Mouse (Mus musculus): ENCODE measurements around the gene Terb2.
"Not testable (repeated sequence)": the region's sequence is repeated elsewhere in the genome, so short reads cannot be mapped to it uniquely, and the experiment has no call there.

Terb2 gene

DNA sequence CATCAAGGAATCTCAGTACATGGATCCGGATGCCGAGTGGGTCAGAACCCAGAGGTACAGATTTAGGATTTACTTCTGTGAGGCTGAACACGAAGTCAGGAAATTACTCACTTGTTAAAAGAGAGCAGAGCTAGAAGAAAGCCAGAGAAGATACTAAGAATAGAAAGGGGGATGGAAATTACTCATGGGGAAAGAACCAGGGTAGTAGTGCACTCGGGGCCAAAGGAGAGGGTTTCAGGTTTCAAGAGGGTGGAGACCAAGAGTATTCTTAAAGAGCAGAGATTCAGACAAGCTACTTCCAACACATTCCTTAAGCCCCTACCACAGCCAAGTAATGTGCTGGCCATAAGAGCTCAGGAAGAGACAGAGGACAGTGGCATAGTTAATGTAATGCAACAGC lies 24.5 kb upstream of the Terb2 start:
- no peak for DNase-seq (ENCODE audit: low spot score)

DNA sequence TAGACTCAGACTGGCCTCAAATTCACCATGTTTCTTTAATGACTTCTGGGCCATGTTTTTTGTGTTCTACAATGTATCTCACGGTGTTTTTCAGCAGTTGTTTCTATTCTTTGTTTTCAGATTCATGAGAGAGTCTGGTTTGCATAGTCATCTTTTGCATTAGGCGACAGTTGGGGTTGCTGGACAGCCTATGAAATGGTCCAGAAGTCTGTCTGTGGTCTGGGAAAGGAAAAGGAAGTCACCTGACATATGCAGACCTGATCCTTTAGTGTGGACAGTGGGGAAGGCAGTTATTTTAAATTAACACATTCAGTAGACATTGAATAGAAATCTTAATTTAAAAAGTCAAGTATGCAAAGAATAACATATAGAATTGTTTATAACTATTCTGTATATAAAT lies 23.5 kb upstream of the Terb2 start:
- no peak for DNase-seq (ENCODE audit: low spot score)

DNA sequence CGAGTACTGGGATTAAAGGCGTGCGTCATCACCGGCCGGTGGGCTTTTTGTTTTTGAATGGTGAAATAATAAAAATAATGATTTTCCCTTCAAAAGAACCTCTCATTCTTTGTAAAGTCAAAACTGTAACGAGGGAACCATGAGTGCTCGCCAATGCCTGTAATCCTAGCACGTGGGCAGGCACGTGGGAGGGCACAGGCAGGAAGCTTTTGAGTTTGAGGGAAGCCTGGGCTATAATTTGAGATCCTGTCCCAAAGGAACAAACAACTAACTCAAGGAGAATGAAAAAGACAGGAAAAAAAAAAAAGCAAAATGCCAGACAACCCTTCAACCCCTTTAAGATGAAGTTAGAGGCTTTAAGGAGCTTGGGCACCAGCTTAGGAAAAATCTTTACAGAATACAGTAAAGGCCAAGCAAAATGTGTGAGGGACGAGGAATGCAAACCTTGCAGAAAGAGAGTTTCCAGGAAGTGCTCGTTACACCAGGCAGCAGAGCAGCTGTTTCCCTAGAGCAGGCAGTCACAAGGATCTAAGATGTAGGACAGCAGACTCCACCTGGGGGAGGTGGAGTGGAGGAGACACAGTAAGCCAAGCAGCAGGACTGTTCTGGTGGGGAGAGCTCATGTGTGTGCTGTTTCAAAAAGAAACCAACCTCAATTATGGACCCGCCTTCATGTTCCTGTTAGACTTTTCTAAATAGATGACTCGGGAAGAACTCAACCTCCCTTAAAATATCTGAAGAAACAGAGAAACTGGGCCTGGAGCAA lies 22.5 kb upstream of the Terb2 start:
- DNase-seq (ENCODE audit: low spot score), result no peak

DNA sequence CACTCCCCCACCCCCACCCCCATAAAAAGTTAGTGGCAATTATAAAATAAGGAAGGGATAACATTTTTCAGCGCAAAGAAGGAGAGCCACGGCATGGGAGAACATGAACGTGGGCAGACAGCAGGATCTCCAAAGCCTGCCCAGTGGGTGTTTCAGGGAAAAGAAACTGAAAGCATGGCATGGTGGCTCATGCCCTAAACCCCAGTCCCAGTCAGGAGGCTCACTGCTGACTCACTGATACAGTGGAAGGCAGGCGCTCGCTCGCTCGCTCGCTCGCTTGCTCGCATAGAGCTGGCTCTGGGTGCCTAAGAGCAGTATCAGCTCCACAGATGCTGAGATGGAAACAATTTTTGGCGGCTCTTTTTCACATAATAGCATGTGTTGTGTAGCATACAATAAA lies 21.8 kb upstream of the Terb2 start:
- DNase-seq (ENCODE audit: low spot score), result no peak

DNA sequence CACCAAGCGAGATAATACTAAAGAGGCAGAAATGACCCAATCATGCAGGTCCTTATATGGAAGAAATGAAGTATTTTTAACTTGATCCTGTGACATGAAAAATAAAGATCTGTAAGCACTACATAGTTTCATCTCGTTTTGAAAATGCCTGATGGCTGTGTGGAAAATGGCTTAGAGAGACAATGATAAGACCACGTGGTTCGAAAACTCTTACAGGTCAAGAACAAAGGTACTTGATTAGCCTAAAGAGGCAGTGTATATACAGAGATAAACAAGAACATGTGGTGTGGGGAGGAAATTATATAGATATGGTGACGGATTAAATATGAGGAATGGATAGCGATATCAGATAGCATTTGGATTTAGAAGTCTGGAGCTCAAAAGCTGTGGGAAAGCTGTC lies 14.8 kb upstream of the Terb2 start:
- DNase-seq (ENCODE audit: low spot score), result no peak

DNA sequence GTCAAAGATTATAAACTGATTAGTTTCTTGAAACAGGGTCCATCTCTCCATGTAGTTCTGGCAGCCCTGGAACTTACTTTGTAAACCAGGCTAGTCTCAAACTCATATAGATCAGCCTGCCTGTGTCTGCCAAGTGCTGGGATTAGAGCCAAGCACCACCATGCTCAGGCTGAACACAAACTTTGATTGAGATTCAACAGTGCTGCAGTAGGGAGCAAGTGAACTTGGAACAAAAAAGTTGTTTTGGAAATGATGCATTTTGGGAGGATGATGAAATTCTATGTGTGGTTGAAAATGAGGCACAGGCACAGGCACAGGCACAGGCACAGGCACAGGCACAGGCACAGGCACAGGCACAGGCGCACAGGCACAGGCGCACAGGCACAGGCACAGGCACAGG lies 13.9 kb upstream of the Terb2 start:
- no peak for DNase-seq (ENCODE audit: low spot score)

DNA sequence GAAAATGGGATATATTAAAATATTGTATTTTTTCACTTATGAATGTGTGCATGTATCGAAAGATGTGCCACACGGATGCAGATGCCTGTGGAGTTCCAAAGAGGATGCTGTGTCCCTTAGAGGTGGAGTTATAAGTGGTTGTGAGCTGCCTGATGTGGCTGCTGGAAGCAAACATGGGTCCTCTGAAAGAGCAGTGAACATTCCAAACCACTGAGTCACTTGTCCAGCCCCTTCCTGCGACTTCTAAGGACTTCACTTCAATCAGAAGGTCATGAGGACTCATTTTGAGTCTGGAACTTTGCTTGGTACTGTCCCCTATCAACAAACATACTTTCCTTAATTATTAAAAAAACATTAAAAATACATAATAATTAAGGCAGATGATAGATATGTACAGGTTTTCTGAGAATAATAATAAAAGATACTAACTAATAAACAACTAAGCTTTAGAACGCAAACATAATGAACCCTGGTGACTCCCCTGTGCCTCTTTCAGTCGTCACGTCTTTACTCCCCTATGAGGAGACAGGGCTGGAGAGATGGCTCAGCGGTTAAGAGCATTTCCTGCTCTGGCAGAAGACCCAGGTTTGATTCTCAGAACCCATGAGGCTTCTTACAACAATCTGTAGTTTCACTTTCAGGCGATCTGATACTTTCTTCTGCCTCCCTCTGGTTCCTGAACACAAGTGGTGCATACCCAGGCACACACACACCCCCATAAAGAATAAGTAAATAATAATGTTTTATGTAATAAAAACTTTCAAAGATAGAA lies 5.8 kb upstream of the Terb2 start:
- no peak for DNase-seq (ENCODE audit: low spot score)

DNA sequence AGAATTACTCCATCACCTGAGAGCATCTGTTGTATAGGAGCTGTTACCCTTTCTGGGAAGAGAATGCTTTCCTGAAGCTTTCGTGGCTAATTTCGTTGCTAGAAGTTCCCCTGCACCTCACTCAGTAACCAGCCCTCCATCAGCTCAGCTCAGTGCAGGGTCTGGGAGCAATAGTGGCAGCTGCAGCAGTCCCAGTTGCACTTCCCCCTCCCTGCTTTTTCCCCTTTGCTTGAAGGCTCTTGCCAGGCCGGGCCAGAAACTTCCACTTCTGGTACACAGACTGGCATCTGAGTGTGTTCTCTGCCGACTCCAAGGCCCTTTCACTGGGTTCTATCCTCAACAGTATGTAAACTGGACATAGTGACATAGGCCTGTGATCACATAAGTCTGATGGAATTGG lies 986 bp upstream of the Terb2 start:
- no peak for DNase-seq (ENCODE audit: low spot score)

DNA sequence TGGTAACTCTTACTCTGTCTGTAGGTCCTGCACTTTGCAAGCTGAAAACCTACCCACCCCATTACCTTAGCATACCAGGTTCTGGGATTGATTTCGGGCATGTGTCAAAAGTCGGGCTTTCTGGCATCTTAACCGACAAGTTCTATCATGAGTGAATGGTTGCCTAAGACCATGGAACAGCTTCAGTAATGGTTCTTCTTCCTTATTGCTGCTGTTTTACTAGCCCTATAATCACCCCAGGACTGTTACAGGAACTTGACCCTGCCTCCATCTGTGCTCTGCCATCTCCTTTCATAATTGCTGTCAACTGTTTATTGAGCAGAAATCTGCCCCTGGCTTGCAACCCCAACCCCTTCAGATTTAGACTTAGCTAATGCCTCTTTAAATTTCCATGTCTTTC lies 679 bp downstream of the Terb2 start:
- DNase-seq (ENCODE audit: low spot score), result no peak

DNA sequence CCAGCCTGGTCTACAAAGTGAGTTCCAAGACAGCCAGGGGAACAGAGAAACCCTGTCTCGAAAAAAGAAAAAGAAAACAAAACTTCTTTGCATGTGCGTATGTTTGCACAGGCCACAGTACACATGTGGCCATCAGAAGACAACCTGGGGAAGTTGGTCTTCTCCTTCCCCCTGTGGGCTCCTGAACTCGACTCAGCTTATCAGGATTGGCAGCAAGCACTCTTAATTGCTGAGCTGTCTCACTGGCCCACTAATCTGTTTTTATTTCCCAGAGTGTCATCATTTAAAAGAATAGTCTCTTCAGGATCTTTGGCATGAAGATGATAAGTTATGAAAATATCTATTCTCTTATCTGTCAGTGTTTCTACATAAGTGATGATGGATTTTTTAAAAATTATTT lies 5.8 kb downstream of the Terb2 start:
- no peak for DNase-seq (ENCODE audit: low spot score)

DNA sequence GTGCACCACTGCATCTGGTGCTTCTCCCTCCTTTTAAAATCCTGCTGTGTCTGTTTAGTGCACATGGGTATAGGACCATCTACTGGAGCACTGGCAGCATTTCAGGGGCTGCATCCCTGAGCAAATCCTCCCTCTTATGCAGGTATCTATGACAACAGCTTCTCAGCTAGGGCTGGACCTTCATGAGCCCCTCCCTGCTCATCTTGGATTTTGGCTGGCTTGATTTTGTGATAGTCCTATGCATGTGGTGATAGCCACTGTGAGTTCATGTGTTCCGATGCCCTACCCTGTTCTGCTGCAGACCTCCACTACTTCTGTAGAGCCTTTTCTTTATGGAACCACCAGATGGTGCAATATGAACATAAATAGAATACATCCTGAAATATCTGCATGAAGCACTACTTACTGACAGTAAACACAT lies 8.4 kb downstream of the Terb2 start:
- peak; percentile 24 for DNase-seq (ENCODE audit: low spot score)

DNA sequence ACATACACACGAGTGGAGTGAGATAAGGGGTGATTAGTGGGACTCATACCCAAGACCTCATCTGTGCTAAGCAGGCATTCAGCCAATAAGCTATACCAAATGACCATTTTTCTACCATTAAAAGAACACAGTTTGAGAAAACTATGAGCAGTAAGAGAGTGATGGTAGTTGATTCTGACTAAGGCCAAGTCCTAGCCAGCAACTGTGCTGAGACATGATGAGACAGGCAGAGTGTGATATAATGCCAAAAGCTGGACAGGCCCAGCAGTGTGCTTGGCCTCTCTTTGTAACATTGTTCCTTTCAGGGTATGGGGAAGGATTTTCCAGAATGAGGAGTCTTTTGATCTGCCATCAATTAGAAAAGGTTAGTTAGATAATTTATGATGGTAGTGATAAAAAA lies 15.4 kb downstream of the Terb2 start:
- DNase-seq (ENCODE audit: low spot score), result no peak

DNA sequence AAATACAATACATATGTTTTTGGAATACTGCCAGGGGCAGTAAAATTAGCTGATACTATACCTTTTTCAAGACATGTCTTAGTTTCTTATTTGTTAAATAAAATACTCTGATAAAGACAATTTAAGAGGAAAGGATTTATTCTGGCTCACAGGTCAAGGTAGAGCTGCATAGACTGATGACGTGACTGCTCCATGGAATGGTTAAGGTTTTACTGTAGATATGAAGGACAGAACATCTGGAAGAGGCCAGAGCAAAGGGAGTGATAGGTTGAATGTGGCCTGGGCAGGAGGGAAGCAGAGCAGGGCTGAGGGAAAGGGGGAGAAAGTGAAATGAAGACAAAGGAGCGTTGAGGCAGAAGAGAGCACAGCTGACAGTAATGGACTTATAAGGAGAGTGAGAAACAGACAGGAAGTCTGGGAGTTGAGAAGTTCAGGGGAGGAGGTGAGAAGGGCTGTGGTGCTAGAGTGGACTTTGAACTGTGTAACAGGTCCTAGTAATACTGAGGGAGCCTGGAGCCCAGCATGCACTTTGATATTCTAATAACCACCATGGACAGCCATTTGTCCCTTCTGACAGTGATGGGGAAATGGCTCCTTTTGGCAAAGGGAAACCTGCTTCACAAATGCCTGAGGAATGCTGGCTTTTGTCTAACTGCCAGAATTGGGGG lies 20.5 kb downstream of the Terb2 start:
- no peak for DNase-seq (ENCODE audit: low spot score)

DNA sequence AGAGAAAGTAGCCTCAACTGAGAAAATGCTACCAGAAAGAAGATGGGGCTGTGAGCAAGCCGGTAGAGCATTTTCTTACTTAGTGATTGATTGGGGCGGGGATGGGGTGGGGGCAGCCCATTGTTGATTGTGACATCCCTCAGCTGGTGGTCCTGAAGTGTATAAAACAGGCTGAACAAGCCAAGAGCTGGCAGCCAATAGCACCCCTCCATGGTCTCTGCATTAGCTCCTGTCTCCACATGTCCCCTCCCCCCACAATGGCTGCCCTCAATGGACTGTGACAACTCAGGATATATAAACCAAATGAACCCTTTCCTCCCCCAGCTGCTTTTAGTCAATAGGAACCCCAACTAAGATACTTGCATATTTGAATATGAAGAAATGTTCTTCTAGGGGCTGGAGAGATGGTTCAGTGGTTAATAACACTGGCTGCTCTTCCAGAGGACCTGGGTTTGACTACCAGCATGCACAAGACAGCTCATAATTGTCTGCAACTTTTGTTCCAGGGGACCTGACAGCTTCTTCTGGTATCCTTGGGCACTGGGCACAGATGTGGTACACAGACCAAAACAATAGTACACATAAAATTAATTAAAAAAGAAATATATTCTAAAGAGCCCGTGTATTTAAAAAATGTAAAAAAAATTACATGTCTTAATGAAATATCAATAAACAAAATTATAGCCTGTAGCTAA lies 24.6 kb downstream of the Terb2 start:
- no peak for DNase-seq (ENCODE audit: low spot score)

DNA sequence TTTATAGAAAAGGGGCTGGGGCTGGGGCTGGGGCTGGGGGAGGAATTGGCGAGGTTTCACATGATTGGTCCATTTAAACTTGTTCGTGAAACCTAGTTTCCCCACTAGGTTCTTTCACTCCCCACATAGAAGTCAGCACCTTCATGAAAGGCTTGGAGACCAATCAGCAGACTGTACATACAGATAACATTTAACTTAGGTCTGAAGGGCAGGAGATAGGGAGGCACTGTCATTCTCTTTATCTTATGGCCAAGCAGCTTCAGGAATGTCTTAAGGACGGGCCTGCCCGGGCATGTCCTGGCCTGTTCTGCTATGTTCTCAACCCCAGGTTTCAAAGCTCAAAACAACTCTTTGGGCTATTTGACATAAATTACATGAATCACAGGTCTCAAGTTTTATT lies 31.0 kb downstream of the Terb2 start:
- DNase-seq (ENCODE audit: low spot score), result not testable (repeated sequence)

DNA sequence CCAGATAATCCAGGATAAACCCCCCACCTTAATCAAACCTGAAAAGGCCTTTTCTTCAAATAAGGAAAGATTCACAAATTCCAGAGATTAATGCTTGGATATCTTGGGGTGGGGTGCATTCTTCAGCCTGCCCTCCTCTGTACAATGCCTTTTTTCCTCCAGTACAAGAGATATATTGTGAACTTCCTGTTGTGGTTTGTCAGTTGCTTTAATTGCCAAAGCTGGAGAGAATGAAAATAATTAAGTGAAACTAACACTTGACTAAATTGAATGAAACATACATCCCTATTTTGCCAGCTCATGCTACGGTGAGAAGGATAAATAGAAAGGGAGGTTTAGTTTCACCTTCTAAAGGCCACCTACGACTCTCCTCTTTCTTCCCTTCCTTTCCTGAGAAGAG lies 32.2 kb downstream of the Terb2 start:
- DNase-seq (ENCODE audit: low spot score), result no peak

DNA sequence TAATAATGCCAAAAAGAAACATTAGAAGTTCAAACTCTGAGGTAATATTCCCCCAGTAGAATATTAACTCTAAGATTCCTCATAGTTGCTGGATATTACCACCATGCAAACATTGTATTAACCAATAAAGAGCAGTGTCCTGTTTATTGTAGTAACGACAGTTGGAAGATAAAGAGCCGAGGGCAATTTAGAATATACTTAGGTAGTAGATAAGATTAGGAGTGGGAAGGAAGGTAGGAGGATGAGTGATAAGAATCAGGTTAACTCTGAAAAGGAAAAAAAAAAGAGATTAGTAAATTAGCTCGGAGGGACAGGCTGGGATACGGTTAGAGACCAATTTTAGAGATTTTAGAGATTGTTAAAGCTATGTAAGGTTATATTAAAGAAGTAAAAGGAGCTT lies 35.3 kb downstream of the Terb2 start:
- no peak for DNase-seq (ENCODE audit: low spot score)

DNA sequence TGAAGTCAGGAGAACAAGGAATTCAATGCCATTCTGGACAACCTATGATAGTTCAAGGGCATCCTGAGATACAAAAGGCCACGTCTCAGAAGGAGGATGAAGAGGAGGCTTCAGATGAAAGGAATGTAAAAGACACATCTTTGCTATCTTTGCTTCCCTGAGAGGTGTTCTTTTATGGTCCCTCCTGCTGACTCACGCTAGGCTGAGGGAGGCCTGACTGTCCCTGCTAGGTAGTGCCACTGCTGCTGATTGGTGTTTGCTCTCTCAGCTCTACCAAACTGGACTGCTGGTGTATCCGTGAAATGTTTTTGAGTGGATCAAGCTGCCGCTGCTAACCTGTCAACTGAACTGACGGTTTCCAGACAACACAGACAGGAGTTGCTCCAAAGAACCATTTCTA lies 35.7 kb downstream of the Terb2 start:
- DNase-seq (ENCODE audit: low spot score), result no peak

DNA sequence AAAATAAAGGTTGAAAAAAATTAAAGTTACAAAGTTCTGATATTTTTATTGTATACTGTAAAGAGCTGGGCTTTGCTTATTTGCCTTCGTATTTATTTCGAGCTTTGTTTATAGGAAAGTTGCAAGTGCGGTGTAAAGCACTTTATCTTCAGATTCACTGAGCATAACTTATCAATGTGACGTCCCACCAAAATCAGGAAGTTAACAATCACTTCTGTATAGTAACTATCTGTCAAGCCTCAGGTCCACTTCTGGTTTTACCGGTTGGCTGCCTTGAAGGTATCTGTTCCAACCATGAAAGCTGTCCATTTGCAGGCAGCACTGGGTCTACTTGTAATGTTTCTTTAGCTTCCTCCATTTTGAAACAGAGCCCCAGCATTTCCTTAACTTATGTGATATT lies 36.2 kb downstream of the Terb2 start:
- no peak for DNase-seq (ENCODE audit: low spot score)

DNA sequence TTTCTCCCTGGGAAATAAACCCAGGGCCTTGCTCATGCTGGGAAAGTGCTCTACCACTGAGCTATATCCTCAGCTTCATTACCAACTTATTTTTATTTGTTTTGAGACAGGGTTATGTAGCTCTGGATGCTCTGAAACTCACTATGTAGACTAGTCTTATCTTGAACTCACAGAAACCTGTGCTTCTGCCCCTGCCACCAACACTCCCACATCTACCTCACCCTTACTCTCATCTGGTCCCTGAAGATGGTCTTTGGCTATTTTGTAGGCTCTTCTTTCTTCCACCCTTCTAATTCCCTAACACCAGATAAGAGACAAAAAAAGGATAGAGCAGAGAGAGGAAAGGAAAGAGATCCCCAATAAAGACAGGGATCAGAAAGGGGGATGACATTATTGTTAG lies 37.6 kb downstream of the Terb2 start:
- no peak for DNase-seq (ENCODE audit: low spot score)

DNA sequence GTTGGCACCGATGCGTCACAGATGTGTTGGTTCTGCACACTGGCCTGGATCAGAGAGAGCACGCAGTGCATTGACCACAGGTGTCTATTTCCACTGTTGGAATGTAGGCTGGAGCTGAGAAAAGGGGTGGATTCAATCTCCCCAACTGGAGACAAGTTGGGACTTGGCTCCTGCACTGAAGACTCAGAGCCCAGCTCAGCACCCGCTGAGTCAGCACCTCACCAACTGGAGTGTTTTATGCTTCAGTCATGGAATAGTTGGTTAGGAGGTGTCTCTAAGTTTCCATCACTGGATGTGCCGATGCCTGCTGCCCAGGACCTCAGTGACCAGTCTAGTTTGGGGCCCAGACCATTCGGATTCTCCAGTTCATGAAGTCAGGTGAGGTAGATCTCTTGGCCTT lies 44.3 kb downstream of the Terb2 start:
- no peak for DNase-seq (ENCODE audit: low spot score)

DNA sequence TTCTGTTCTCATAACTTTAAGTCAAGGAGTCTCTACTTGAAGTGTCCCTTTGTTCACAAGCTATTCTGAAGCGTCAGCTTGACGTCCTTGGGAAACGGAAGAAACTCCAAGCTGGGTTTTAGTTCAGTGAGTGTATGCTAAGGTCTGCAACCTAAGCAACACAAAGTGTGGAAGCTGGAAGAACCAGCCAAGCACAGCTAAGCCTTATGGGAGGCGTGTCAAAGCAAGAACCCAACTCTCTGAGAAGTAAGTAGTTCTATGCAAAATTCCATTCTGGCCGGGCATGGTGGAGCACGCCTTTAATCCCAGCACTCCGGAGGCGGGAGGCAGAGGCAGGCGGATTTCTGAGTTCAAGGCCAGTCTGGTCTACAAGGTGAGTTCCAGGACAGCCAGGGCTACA lies 45.5 kb downstream of the Terb2 start:
- DNase-seq (ENCODE audit: low spot score), result no peak

DNA sequence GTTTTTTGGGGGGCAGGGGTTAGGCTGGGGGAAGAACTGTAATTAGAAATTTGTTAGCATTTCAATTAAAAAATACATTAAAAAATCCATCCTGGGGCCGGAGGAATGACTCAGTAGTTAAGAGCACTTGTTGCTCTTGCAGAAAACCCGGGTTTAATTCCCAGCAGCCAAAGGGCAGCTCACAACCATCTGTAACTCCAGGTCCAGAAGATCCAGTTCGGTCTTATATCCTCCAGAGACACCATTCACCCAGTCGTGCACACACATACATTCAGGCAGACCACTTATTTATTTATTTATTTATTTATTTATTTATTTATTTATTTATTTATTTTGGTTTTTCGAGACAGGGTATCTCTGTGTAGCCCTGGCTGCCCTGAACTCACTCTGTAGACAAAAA lies 47.3 kb downstream of the Terb2 start:
- DNase-seq (ENCODE audit: low spot score), result no peak

Measured in c-Kit-positive CD71-positive TER-119-positive erythroid progenitor cells, embryonic 14.5 days (primary cell).